Mouse (Mus musculus) bone marrow, adult 2 months (tissue): ENCODE data around the gene Slc2a4.

Experiments used
- CTCF ChIP-seq: fragments of 200-500 bp; IDR thresholded peaks from 2 replicates; pipeline ENCODE4 v1.5.1; 2011; ENCODE audit warnings: low read length, control low read depth; ENCODE audit not compliant: control insufficient read depth, insufficient read depth
- POLR2A ChIP-seq: fragments of 200-500 bp; IDR thresholded peaks from 2 replicates; pipeline ENCODE4 v1.6.1; 2011; ENCODE audit warnings: low read depth, mild to moderate bottlenecking, control low read depth, low read length, borderline replicate concordance; ENCODE audit not compliant: control insufficient read depth

DNA sequence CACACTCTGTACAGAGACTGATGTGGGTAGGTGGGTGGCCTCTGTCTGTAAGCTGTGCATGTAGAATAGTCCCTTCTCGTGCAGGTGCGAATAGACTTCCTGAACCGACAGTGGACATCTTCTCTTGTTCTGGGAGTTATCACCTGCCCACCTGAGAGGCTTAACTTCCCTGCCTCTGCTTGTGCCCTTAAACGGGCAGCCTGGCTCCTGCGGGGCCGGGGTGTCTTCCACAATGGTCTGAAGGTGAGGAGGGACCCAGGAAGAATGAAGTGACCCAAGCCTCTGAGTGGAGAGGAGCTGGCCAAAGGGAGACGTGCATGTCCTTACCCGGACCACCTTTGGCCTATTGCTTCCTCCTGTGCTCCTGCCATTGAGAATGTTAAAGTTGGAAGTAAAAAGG, 37.8 kb downstream of the Slc2a4 start:
- no peak for TF ChIP-seq CTCF
- TF ChIP-seq POLR2A: no peak
